Mouse (Mus musculus) cortical plate, adult 2 months (tissue): ENCODE measurements around the gene Fam89a.

Experiments
- CTCF ChIP-seq: fragments of 200-500 bp; IDR thresholded peaks from 2 replicates; pipeline ENCODE4 v1.5.1; 2011; ENCODE audit warnings: mild to moderate bottlenecking, control low read depth, low read length; ENCODE audit not compliant: insufficient read depth; ENCODE audit errors: extremely low read depth
- POLR2A ChIP-seq: fragments of 200-500 bp; IDR thresholded peaks from 2 replicates; pipeline ENCODE4 v1.6.1; 2011; ENCODE audit warnings: mild to moderate bottlenecking, low read length, control low read depth; ENCODE audit not compliant: insufficient read depth; ENCODE audit errors: extremely low read depth

DNA sequence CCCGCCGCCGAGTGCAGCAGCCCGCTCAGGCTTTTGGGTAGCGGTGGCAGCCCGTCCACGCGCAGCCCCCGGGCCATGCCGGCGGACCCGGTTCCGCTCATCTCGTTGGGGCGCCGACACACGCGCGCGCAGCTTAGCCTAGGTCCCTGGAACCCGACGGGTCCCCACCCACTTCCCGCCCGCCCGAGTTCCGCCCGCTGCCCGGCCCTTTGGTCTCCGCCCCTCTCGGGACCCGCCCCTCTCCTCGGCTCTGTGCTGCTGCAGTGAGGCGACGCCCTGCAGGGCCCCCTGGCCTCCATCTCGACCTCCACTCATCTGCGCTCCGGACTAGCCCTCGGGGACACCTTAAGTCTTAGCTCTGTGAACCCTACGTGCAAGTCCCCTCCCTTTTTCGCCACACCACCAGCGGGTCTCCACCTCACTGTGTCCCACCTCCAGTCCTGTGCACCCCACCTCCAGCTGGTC lies at the start of gene Fam89a:
- TF ChIP-seq POLR2A (no peak), CTCF (no peak)
